Mouse (Mus musculus) forebrain, embryonic 14.5 days (tissue): ENCODE data around the gene Ptdss2. TPM values are rescaled to one million over a fixed set of nuclear protein-coding genes. Genes with fewer than 3 reads are reported as not detected.

Source experiments
- ATAC-seq: fragments of 200-750 bp; cut with Nextera tagmentation; 2 replicates; pipeline ENCODE4 v1.8.0; 2017; ENCODE audit warnings: mild to moderate bottlenecking, moderate library complexity
- DNase-seq: peaks from one replicate; pipeline ENCODE4 v3.0.0-alpha.2; 2015; ENCODE audit warnings: low spot score
- H3K27ac ChIP-seq: fragments of 300-500 bp; sonication (generic); 2 replicates; pipeline ENCODE4 v1.5.1; 2014; ENCODE audit warnings: low read depth, mild to moderate bottlenecking, control low read depth, low read length, moderate library complexity
- H3K27me3 ChIP-seq: fragments of 300-500 bp; sonication (generic); replicated peaks from 2 replicates; pipeline ENCODE4 v1.6.1; 2014; ENCODE audit warnings: low read length, control low read depth, mixed read lengths; ENCODE audit not compliant: control insufficient read depth, insufficient read depth
- H3K36me3 ChIP-seq: fragments of 300-500 bp; sonication (generic); 2 replicates; pipeline ENCODE4 v1.6.1; 2014; ENCODE audit warnings: low read length, control low read depth; ENCODE audit not compliant: control insufficient read depth, insufficient read depth
- H3K4me1 ChIP-seq: fragments of 300-500 bp; sonication (generic); 2 replicates; pipeline ENCODE4 v1.6.1; 2014; ENCODE audit warnings: antibody characterized with exemption, low read length, control low read depth; ENCODE audit not compliant: control insufficient read depth, insufficient read depth
- H3K4me2 ChIP-seq: fragments of 300-500 bp; sonication (generic); 2 replicates; pipeline ENCODE4 v1.6.1; 2014; ENCODE audit warnings: mild to moderate bottlenecking, control low read depth, low read length
- H3K4me3 ChIP-seq: fragments of 300-500 bp; sonication (generic); 2 replicates; pipeline ENCODE4 v1.5.1; 2014; ENCODE audit warnings: low read depth, low read length, control low read depth
- H3K9ac ChIP-seq: fragments of 300-500 bp; sonication (generic); 2 replicates; pipeline ENCODE4 v1.6.1; 2014; ENCODE audit warnings: mild to moderate bottlenecking, low read length, control low read depth, moderate library complexity
- H3K9me3 ChIP-seq: fragments of 300-500 bp; sonication (generic); replicated peaks from 2 replicates; pipeline ENCODE4 v1.6.1; 2016; ENCODE audit warnings: low read length, control low read depth, mixed read lengths; ENCODE audit not compliant: control insufficient read depth
- WGBS: fragments of 180-500 bp; shearing (Covaris S2); extraction: QIAGEN DNeasy Blood & Tissue Kit; methylation state at CpG from one replicate; pipeline ENCODE4 v1.1.7; 2014; 5-methylcytosine and 5-hydroxymethylcytosine counted together
- polyA plus RNA-seq: library from polyadenylated mRNA; unstranded; fragments of >200 nt; fragmentation: Nextera tagmentation; extraction: Ambion mirVana; gene quantifications from 2 replicates; pipeline ENCODE4 v1.2.1, GENCODE M21; 2014

The Ptdss2 gene
- polyA plus RNA-seq, 1 experiment from 2014 or later: 81.2 TPM

- no peak overlapping the region for H3K27ac ChIP-seq
- H3K4me1 ChIP-seq: no peaks in the 10 kb centered on the region
- peaks cover 69% of the 10 kb centered on the region for H3K36me3 ChIP-seq
- no peak overlapping the region for H3K4me2 ChIP-seq
- no peaks in the 10 kb centered on the region for H3K9me3 ChIP-seq
- 85% methylated on average over 9 of the region's 9 CpGs for WGBS
- DNase-seq (no peak), ATAC-seq (no peak)
- H3K4me3 ChIP-seq: no peak overlapping the region
- no peak overlapping the region for H3K9ac ChIP-seq
- no peaks in the 10 kb centered on the region for H3K27me3 ChIP-seq
These were observed 33.2 kb downstream of the Ptdss2 start for GRCm38 (mm10) chr7:141155362-141155761.

GRCm38 (mm10) chr7:141164397-141164796 is 42.2 kb downstream of the Ptdss2 start:
- 91% methylated on average over 7 of the region's 7 CpGs for WGBS
- Histone ChIP-seq H3K9me3 (no peaks in the 10 kb centered on the region), H3K27ac (no peak overlapping the region), H3K36me3 (peaks cover 39% of the 10 kb centered on the region), H3K4me1 (peaks cover 5% of the 10 kb centered on the region; the same call in 1 of the 2 replicates), H3K4me2 (no peak overlapping the region), H3K27me3 (no peaks in the 10 kb centered on the region), H3K9ac (no peak overlapping the region), H3K4me3 (no peak overlapping the region)
- ATAC-seq (no peak), DNase-seq (no peak)

DNA sequence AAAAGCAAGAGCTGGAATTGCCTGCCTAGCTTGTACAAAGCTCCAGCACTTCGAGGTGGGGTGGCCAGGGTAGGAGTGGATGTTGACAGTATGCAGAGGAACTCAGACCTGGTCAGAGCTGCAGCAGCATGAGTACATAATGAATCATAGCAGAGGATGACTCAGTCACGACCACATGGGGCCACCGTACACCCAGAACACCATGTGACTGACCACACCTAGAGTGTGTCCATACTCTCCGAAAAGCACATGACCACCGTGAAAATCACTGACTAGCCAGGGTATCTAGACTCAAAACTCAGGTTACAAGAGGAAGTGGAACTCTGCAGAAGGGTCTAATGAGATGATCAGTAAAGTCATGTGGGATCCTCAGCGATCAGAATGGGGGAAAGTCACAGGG is 42.7 kb downstream of the Ptdss2 start:
- Histone ChIP-seq H3K27me3 (no peaks in the 10 kb centered on the region), H3K4me2 (no peak overlapping the region), H3K9me3 (no peaks in the 10 kb centered on the region), H3K9ac (no peak overlapping the region), H3K4me3 (no peak overlapping the region), H3K36me3 (peaks cover 35% of the 10 kb centered on the region), H3K27ac (no peak overlapping the region), H3K4me1 (peaks cover 5% of the 10 kb centered on the region; the same call in 1 of the 2 replicates)
- ATAC-seq (no peak), DNase-seq (no peak)
- 90% methylated on average over 6 of the region's 6 CpGs for WGBS

- Histone ChIP-seq H3K4me3 (peak overlapping the region; percentile 15), H3K9me3 (no peaks in the 10 kb centered on the region), H3K36me3 (peaks cover 13% of the 10 kb centered on the region), H3K27ac (no peak overlapping the region), H3K4me1 (peaks cover 8% of the 10 kb centered on the region), H3K4me2 (peak overlapping the region; percentile 47), H3K9ac (peak overlapping the region; percentile 58), H3K27me3 (no peaks in the 10 kb centered on the region)
- ATAC-seq: no peak
- no peak for DNase-seq
- WGBS: 27% methylated on average over 7 of the region's 7 CpGs
These were observed 45.8 kb downstream of the Ptdss2 start for GRCm38 (mm10) chr7:141167901-141168517.

DNA sequence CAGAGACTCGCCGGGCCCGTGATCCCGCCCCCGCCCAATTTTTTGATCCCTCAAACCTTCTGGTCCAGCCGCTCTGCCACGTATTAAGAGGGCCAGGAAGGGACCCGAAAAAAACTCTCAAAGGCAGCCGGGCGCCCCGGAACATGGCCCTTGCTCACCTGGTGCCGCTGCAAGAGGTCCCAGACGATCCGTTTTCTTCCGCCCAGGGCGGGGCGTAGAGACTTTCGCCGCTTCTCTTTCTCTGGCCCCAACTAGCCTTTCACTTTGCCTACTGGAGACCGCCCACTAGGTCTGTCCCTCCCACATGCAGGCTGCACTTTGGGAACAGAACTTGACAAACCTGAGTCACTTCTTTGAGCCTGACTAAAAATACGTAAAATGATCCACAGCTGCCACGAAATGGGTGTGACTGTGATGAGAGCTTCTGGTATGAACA is 46.4 kb downstream of the Ptdss2 start:
- H3K4me1 ChIP-seq: peaks cover 13% of the 10 kb centered on the region
- 4% methylated on average over 22 of the region's 22 CpGs for WGBS
- no peaks in the 10 kb centered on the region for H3K27me3 ChIP-seq
- peaks cover 8% of the 10 kb centered on the region; the same call in 1 of the 2 replicates for H3K36me3 ChIP-seq
- ATAC-seq (no peak), DNase-seq (no peak)
- H3K27ac ChIP-seq: no peak overlapping the region
- H3K4me2 ChIP-seq: peak overlapping the region; percentile 47
- H3K4me3 ChIP-seq: peak overlapping the region; percentile 15
- peak overlapping the region; percentile 58 for H3K9ac ChIP-seq
- H3K9me3 ChIP-seq: no peaks in the 10 kb centered on the region

DNA sequence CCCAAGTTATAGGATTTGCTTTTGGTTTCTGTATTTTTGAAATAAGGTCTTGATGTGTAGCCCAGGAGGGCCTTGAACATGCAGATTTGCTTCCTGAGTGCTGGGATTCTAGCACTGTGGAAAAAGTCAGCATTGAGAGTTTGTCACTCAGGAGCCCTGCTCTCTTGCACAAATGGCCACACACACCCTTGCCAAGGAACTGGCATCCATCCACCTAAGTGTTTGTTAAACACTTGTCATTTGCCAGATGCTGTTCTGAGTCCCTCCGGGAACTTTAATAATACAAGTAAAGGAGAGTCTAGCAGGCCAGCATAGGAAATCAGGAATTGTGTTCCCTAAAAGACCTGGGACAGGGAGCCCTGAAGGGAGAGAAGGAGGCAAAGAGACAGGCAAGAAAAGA is 47.1 kb downstream of the Ptdss2 start:
- peak; percentile 52 for DNase-seq
- WGBS: 28% methylated on average over 1 of the region's 1 CpGs
- 0 out of 2 replicates have a peak, but pooled peaks cover 3% of the 10 kb centered on the region for H3K36me3 ChIP-seq
- no peaks in the 10 kb centered on the region for H3K9me3 ChIP-seq
- ATAC-seq: no peak
- no peak overlapping the region for H3K9ac ChIP-seq
- H3K4me3 ChIP-seq: no peak overlapping the region
- H3K4me2 ChIP-seq: no peak overlapping the region
- no peaks in the 10 kb centered on the region for H3K27me3 ChIP-seq
- H3K27ac ChIP-seq: no peak overlapping the region
- H3K4me1 ChIP-seq: peaks cover 13% of the 10 kb centered on the region

DNA sequence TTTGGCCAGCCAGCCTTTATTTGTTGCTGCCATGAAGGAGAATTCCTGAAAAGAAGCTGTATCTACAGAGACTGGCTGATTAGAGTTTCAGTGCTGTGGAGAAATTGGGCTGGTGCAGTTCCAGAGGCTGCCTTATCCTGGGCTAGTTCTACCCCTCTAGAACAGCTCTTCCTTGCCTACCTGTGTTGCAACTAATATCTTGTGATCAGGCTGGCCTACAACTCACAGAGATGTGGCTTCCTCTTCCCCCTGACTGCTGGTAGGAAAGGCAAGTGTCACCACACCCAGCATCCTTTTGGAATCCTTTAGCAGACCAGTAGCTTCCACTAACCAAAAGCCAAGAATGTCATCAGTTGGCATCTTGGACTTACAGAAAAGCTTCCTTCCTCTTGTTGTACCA is 47.7 kb downstream of the Ptdss2 start:
- H3K36me3 ChIP-seq: 0 out of 2 replicates have a peak, but pooled peaks cover 2% of the 10 kb centered on the region
- peaks cover 13% of the 10 kb centered on the region for H3K4me1 ChIP-seq
- no peak overlapping the region for H3K4me2 ChIP-seq
- no peak overlapping the region for H3K9ac ChIP-seq
- no peak overlapping the region for H3K4me3 ChIP-seq
- H3K9me3 ChIP-seq: no peaks in the 10 kb centered on the region
- ATAC-seq (no peak), DNase-seq (no peak)
- no peaks in the 10 kb centered on the region for H3K27me3 ChIP-seq
- no peak overlapping the region for H3K27ac ChIP-seq

DNA sequence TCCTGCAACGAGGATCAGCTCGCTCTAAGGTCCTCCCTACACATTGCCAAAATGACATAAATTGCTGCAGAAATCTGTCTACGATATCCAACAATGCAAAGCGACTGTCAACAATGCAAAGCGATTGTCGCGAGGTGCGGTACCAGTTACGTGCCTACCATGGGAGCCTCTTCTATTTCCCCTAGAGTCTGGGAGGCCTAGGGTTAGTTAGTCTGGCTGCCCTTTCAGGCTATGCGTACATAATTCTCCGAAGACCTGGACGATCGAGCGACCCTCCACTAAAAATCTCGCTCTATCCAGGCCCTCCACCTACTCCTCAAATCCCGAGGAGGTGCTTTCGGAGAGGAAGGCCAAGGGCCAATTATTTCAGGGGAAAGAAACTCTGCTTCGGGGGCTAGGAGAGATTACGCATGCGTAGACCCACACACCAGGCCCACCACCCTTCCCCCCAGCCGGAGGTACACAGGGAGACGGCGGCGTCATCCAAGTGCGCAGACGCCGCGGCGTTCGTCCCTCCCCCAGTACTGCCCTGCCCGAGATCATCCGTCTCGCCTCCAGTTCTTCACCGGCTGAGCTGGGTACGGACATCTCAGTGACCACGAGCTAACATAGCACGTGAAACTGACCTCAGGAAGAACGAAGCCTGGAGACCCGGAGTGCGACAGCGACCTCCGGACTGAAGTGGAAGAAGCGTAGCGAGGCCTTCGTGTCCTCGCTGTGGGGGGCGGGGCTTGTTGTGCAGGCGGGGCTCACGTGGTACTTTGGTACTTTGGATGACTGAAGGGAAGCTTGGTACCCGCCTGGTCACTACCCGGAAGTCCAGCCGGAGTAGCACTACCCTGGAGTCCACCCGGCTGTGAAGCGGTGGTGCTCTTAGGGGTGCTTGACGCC is 50.2 kb downstream of the Ptdss2 start, which contains the start of gene Rnh1:
Rnh1 (minus strand) TSS at position 742 of the 891 bp plus-strand sequence.
- Histone ChIP-seq H3K4me3 (peak within 1 kb of the TSS; percentile 52), H3K4me2 (peak within 1 kb of the TSS; percentile 73), H3K9me3 (no peaks in the 10 kb centered on the region), H3K9ac (peak within 1 kb of the TSS; percentile 77), H3K27ac (peak within 1 kb of the TSS; percentile 92), H3K27me3 (no peaks in the 10 kb centered on the region), H3K4me1 (peaks cover 13% of the 10 kb centered on the region), H3K36me3 (no peaks in the 10 kb centered on the region)
- 3% methylated on average over 55 of the region's 55 CpGs for WGBS
- DNase-seq: peak; percentile 98
- ATAC-seq: peak; percentile 98
